Mouse (Mus musculus): ENCODE data around the gene Zc3h10.

DNA sequence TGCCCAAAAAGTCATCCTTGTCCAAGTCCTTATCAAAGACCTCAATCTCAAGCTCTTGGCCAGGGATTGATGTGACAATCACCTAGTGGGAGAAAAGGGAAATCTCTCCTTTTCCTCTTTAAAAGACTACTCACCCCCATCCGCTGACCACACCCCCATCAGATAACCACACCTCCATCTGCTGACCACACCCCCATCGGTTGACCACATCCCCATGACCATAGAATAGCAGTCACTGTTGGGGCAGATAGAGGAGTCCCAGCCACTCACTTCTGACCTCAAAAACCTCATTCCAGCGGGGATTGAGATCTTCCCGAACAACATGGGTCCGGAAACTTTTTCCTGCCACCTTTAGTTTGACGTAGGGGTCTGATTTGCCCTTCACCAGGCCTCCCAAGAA lies 30.9 kb downstream of the Zc3h10 start:
- no peak for TF ChIP-seq POLR2A (IDR thresholded peaks at IDR 0.05; ENCODE audit: borderline replicate concordance, control insufficient read depth, low read depth, low read length)
- TF ChIP-seq CTCF (IDR thresholded peaks at IDR 0.05; ENCODE audit: control insufficient read depth, insufficient read depth, low read length), result no peak

All from bone marrow, adult 2 months (tissue).